Mouse (Mus musculus) liver, embryonic 12.5 days (tissue): ENCODE data around the gene Gm10842. TPM values are rescaled to one million over a fixed set of nuclear protein-coding genes. Genes with fewer than 3 reads are reported as not detected.

Experiments
- ATAC-seq: fragments of 200-750 bp; cut with Nextera tagmentation; 2 replicates; pipeline ENCODE4 v1.8.0; 2017; ENCODE audit warnings: moderate number of reproducible peaks, mild to moderate bottlenecking, moderate library complexity
- H3K27ac ChIP-seq: fragments of 300-500 bp; sonication (generic); 2 replicates; pipeline ENCODE4 v1.5.1; 2016; ENCODE audit warnings: mild to moderate bottlenecking
- H3K27me3 ChIP-seq: fragments of 300-500 bp; sonication (generic); replicated peaks from 2 replicates; pipeline ENCODE4 v1.6.1; 2016; ENCODE audit warnings: mild to moderate bottlenecking, moderate library complexity
- H3K36me3 ChIP-seq: fragments of 300-500 bp; sonication (generic); 2 replicates; pipeline ENCODE4 v1.6.1; 2016; ENCODE audit warnings: mild to moderate bottlenecking, moderate library complexity
- H3K4me1 ChIP-seq: fragments of 300-500 bp; sonication (generic); 2 replicates; pipeline ENCODE4 v1.6.1; 2016
- H3K4me2 ChIP-seq: fragments of 300-500 bp; sonication (generic); 2 replicates; pipeline ENCODE4 v1.6.1; 2016; ENCODE audit warnings: mild to moderate bottlenecking, moderate library complexity
- H3K4me3 ChIP-seq: fragments of 300-500 bp; sonication (generic); 2 replicates; pipeline ENCODE4 v1.5.1; 2016; ENCODE audit warnings: mild to moderate bottlenecking, moderate library complexity
- H3K9ac ChIP-seq: fragments of 300-500 bp; sonication (generic); 2 replicates; pipeline ENCODE4 v1.6.1; 2016; ENCODE audit warnings: mild to moderate bottlenecking, moderate library complexity
- H3K9me3 ChIP-seq: fragments of 300-500 bp; sonication (generic); replicated peaks from 2 replicates; pipeline ENCODE4 v1.6.1; 2016; ENCODE audit warnings: mild to moderate bottlenecking, moderate library complexity
- WGBS: fragments of 180-500 bp; shearing (Covaris S2); methylation state at CpG from one replicate; pipeline ENCODE4 v1.1.7; 2016; ENCODE audit not compliant: insufficient replicate concordance; 5-methylcytosine and 5-hydroxymethylcytosine counted together
- polyA plus RNA-seq: library from polyadenylated mRNA; unstranded; fragments of >200 nt; fragmentation: Nextera tagmentation; extraction: Ambion mirVana; gene quantifications from 2 replicates; pipeline ENCODE4 v1.2.1, GENCODE M21; 2016

Gm10842 gene
- polyA plus RNA-seq, 1 experiment from 2014 or later, result not detected

GRCm38 (mm10) chr11:105155915-105156314 lies 9.2 kb downstream of the Gm10842 start:
- 64% methylated on average over 4 of the region's 4 CpGs for WGBS
- Histone ChIP-seq H3K4me1 (peaks cover 88% of the 10 kb centered on the region), H3K4me2 (peak overlapping the region; percentile 62), H3K9me3 (no peaks in the 10 kb centered on the region), H3K27ac (peak overlapping the region; percentile 81), H3K9ac (0 out of 2 replicates have a peak overlapping the region, but pooled peaks have one; percentile 12), H3K27me3 (no peaks in the 10 kb centered on the region), H3K36me3 (no peaks in the 10 kb centered on the region), H3K4me3 (no peak overlapping the region)
- ATAC-seq, result no peak

DNA sequence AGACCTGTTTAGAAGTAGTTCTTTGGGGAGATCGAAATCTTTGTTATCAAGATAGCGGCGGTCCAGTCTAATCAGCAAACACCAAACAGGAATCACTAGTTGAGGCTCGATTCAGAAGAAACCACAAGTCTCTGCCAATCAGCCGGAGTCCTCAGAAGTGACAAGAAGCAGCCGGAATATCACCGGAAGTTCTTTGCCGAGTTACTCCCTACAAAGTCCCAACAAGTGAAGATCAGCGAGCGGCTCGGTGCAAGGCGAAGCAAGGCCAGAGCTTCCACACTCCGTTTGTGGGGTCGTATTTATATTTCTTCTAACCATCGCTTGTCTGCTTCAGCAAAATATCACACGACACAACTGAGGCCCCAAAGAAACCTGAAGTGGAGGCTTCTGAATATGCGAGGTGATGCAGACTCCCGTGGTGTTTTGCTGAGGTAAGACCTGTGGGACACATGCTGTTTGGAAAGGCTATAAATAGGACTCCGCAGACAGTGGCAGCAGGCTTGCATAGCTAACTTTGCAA lies 10.1 kb downstream of the Gm10842 start:
- 0 out of 2 replicates have a peak, but pooled peaks cover 5% of the 10 kb centered on the region for H3K36me3 ChIP-seq
- peak overlapping the region; percentile 66 for H3K9ac ChIP-seq
- H3K4me3 ChIP-seq, result peak overlapping the region; percentile 50
- peaks cover 83% of the 10 kb centered on the region for H3K4me1 ChIP-seq
- peak overlapping the region; percentile 81 for H3K27ac ChIP-seq
- peak overlapping the region; percentile 62 for H3K4me2 ChIP-seq
- 46% methylated on average over 19 of the region's 19 CpGs for WGBS
- no peak for ATAC-seq
- no peaks in the 10 kb centered on the region for H3K27me3 ChIP-seq
- no peaks in the 10 kb centered on the region for H3K9me3 ChIP-seq

- no peak for ATAC-seq
- Histone ChIP-seq H3K4me2 (peak overlapping the region; percentile 62), H3K27me3 (peaks cover 6% of the 10 kb centered on the region; the same call in 1 of the 2 replicates), H3K27ac (peak overlapping the region; percentile 81; the same call in 1 of the 2 replicates), H3K4me3 (peak overlapping the region; percentile 50), H3K4me1 (peaks cover 70% of the 10 kb centered on the region), H3K9me3 (0 out of 2 replicates have a peak, but pooled peaks cover 3% of the 10 kb centered on the region), H3K9ac (peak overlapping the region; percentile 66), H3K36me3 (0 out of 2 replicates have a peak, but pooled peaks cover 12% of the 10 kb centered on the region)
These were observed 11.4 kb downstream of the Gm10842 start for GRCm38 (mm10) chr11:105158047-105158446.

- Histone ChIP-seq H3K4me2 (peak overlapping the region; percentile 62), H3K27me3 (peaks cover 14% of the 10 kb centered on the region), H3K4me3 (no peak overlapping the region), H3K27ac (no peak overlapping the region), H3K36me3 (peaks cover 17% of the 10 kb centered on the region), H3K9ac (no peak overlapping the region), H3K4me1 (peaks cover 52% of the 10 kb centered on the region), H3K9me3 (peaks cover 9% of the 10 kb centered on the region)
- ATAC-seq, result 0 out of 2 replicates have a peak, but pooled peaks have one; percentile 40
- WGBS, result 55% methylated on average over 6 of the region's 6 CpGs
These were observed 13.1 kb downstream of the Gm10842 start for GRCm38 (mm10) chr11:105159673-105160360.

DNA sequence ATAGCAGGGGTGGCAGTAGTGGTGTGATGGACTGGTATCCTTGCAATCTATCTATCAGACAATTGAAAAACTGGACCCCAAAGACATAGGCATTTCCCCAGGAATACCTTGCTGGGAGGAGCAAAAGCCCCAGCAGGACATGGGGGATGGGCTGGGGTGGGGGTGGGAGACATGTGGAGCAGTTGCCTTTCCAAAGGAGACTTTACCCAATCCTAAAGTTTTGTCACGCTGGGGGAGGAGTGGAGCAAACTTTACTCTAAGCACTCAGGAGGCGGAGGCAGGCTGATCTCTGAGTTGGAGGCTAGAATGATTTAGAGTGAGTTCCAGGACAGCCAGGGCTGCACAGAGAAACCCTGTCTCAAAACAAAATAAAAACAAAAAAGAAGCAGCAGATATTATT lies 14.7 kb downstream of the Gm10842 start:
- H3K4me1 ChIP-seq, result peaks cover 42% of the 10 kb centered on the region
- WGBS, result 85% methylated on average over 2 of the region's 2 CpGs
- ATAC-seq, result no peak
- H3K27ac ChIP-seq, result no peak overlapping the region
- H3K4me2 ChIP-seq, result no peak overlapping the region
- peaks cover 33% of the 10 kb centered on the region for H3K36me3 ChIP-seq
- H3K9ac ChIP-seq, result no peak overlapping the region
- no peak overlapping the region for H3K4me3 ChIP-seq
- H3K9me3 ChIP-seq, result peaks cover 16% of the 10 kb centered on the region
- peaks cover 30% of the 10 kb centered on the region for H3K27me3 ChIP-seq

DNA sequence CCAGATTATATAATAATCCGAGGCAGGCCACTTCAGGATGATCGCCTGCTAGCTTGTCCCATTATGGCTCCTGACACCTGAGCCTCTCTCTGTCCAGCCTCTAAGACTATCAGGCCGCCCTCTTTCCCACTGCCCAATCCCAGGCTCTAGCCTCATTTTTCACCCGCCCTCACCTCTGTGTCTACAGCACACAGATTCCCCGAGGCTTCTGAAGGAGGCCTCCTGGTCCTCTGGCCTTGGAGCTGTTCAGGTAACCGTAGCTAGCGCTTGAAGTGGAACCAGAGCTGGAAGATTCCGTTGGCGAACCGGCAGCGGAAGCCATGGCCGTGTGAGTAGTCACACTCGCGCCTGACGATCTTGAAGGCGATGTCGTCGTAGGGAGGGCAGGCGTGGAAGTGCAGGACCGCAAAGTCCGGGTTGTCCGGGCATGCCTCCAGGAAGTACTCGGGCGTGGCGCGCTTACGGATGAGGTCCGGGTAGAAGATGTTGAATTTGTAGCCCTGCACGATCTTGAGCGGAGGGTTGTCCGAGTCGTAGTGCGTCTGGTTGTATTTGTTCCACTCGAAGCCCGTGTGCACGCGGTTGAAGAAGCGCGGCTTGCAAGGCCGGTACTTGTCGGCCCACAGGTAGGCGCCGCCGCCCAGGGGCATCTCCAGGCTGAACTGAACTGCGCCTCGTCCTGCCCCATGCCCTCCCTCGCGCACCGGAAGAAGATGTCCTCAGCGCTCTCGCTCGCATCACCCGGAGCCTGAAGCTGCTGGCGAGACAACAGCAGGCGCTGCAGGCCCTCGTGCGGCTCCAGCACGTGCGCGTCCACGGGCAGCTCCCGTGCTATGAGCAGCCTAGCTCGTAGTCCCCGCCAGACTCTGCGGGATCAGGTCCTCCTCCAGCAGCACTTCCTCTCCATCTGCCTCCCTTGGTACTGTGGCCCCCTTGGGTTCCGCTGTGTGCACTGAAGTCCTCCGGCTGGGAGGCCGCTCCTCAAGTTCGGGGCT lies 18.1 kb downstream of the Gm10842 start:
- Histone ChIP-seq H3K4me2 (0 out of 2 replicates have a peak overlapping the region, but pooled peaks have one; percentile 4), H3K27me3 (peaks cover 43% of the 10 kb centered on the region), H3K4me3 (no peak overlapping the region), H3K27ac (no peak overlapping the region), H3K36me3 (peaks cover 48% of the 10 kb centered on the region), H3K4me1 (peaks cover 9% of the 10 kb centered on the region; the same call in 1 of the 2 replicates), H3K9ac (no peak overlapping the region), H3K9me3 (peaks cover 16% of the 10 kb centered on the region)
- peak; percentile 25; the same call in 1 of the 2 replicates for ATAC-seq
- WGBS, result 69% methylated on average over 69 of the region's 69 CpGs

DNA sequence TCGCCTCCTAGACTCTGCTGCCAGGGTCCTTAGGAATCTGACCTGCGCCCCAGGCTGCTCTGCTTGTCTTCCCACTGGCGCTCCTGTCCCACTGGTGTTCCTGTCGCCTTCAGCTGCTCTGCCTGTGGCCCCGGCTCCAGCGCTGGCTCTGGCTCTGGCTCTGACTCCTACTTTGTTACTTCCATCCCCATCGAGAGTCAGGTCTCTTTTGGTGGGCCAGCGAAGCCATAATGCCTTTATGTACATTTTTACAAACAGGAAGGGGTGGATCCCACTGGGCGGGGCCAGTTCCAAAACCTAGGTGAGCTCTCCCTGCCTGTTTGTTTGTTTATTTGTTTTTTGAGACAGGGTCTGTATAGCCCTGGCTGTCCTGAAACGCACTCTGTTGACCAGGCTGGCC lies 20.1 kb downstream of the Gm10842 start:
- H3K4me1 ChIP-seq, result peaks cover 12% of the 10 kb centered on the region
- H3K4me2 ChIP-seq, result no peak overlapping the region
- WGBS, result 84% methylated on average over 10 of the region's 10 CpGs
- H3K9me3 ChIP-seq, result peaks cover 16% of the 10 kb centered on the region
- no peak overlapping the region for H3K9ac ChIP-seq
- no peak for ATAC-seq
- H3K27ac ChIP-seq, result no peak overlapping the region
- peaks cover 46% of the 10 kb centered on the region for H3K36me3 ChIP-seq
- no peak overlapping the region for H3K4me3 ChIP-seq
- peaks cover 43% of the 10 kb centered on the region for H3K27me3 ChIP-seq

DNA sequence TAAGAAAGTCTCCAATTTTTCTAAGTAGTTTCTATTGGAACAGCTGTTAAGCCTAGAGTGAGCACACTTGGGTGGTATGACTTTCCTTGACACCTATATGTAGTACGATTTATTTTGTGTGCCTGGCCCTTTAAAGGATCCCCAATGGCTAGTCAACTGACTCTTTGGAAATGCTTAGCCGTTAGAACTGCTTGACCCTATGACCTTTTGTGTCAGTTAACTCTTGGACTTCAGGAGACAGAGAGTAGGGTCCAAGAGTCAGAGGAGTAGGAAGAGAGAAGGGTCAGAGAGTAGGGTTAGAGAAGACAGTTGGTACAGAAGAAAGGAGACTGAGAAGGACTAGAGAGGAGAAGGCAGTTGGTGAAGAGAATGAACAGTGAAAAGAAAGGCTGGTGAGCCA lies 31.8 kb downstream of the Gm10842 start, which contains the start of gene Tlk2:
TSS of gene Tlk2 (plus strand) at position 292 of the 400 bp plus-strand sequence.
- Histone ChIP-seq H3K4me1 (peaks cover 31% of the 10 kb centered on the region), H3K27me3 (no peaks in the 10 kb centered on the region), H3K4me2 (peak within 1 kb of the TSS; percentile 79), H3K36me3 (peaks cover 22% of the 10 kb centered on the region; the same call in 1 of the 2 replicates), H3K4me3 (peak within 1 kb of the TSS; percentile 95), H3K9ac (peak within 1 kb of the TSS; percentile 99), H3K27ac (peak within 1 kb of the TSS; percentile 96), H3K9me3 (no peaks in the 10 kb centered on the region)
- 61% methylated on average over 2 of the region's 2 CpGs for WGBS
- ATAC-seq, result no peak

DNA sequence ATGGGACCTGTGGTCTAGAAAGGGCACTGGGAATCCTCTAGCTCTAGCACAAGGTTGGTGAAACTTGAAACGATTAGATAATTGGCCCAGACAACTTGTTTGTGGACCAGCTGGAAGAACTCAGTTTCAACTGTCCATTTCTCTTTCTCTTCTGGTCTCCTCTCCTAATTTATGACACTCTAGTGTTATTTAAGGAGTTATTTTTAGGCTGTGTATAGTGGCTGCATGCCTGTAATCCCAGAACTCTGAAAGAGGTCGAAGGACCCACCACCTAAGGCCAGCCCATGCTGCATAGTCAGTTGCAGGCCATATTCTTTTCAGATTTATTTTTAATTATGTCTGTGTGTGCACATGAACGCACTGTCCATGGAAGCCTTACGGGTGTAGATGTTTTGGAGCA lies 32.8 kb downstream of the Gm10842 start:
- H3K9ac ChIP-seq, result peak overlapping the region; percentile 99
- no peaks in the 10 kb centered on the region for H3K27me3 ChIP-seq
- peak overlapping the region; percentile 95 for H3K4me3 ChIP-seq
- peaks cover 30% of the 10 kb centered on the region for H3K36me3 ChIP-seq
- H3K4me2 ChIP-seq, result peak overlapping the region; percentile 79
- 82% methylated on average over 4 of the region's 4 CpGs for WGBS
- peak overlapping the region; percentile 96 for H3K27ac ChIP-seq
- H3K4me1 ChIP-seq, result peaks cover 40% of the 10 kb centered on the region
- no peak for ATAC-seq
- no peaks in the 10 kb centered on the region for H3K9me3 ChIP-seq

- under 1% methylated on average over 35 of the region's 35 CpGs for WGBS
- H3K4me2 ChIP-seq, result peak overlapping the region; percentile 79
- no peaks in the 10 kb centered on the region for H3K27me3 ChIP-seq
- peak overlapping the region; percentile 99 for H3K9ac ChIP-seq
- H3K27ac ChIP-seq, result peak overlapping the region; percentile 96
- ATAC-seq, result peak; percentile 32
- H3K4me1 ChIP-seq, result peaks cover 44% of the 10 kb centered on the region
- peak overlapping the region; percentile 95 for H3K4me3 ChIP-seq
- peaks cover 40% of the 10 kb centered on the region for H3K36me3 ChIP-seq
- no peaks in the 10 kb centered on the region for H3K9me3 ChIP-seq
These were observed 33.9 kb downstream of the Gm10842 start for GRCm38 (mm10) chr11:105180471-105181091.

DNA sequence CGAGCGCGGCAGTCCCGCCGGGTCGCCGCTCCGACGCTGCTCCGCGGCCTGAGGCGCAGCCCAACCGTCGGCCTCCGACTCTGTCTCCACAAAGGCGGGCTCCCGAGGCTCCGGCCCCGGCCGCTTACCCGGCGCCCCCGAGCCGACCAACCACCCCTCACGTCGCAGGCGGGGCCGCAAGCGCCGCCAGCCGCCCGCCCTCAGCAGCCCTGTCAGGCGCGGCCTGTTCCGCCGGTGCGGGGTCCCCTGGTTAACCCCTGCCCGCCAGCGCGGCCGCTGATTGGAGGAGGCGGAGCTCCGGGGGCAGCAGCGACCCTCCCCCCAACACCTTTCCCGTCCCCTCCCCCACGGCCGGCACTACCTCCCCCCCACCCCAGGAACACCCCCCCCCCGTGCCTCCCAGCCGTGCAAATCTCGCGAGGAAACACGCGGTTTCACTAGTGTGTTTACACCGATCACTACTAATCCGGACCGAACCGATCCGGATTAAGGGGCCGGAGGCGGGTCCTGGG lies 34.5 kb downstream of the Gm10842 start:
- WGBS, result under 1% methylated on average over 60 of the region's 60 CpGs
- Histone ChIP-seq H3K36me3 (peaks cover 46% of the 10 kb centered on the region), H3K4me3 (peak overlapping the region; percentile 95), H3K4me1 (peaks cover 47% of the 10 kb centered on the region), H3K9me3 (no peaks in the 10 kb centered on the region), H3K27me3 (no peaks in the 10 kb centered on the region), H3K27ac (peak overlapping the region; percentile 96), H3K9ac (peak overlapping the region; percentile 99), H3K4me2 (peak overlapping the region; percentile 79)
- peak; percentile 94 for ATAC-seq
